Mouse (Mus musculus): ENCODE measurements around the gene Gm13089.
"Not testable (repeated sequence)": the region's sequence is repeated elsewhere in the genome, so short reads cannot be mapped to it uniquely, and the experiment has no call there.

Gene Gm13089

DNA sequence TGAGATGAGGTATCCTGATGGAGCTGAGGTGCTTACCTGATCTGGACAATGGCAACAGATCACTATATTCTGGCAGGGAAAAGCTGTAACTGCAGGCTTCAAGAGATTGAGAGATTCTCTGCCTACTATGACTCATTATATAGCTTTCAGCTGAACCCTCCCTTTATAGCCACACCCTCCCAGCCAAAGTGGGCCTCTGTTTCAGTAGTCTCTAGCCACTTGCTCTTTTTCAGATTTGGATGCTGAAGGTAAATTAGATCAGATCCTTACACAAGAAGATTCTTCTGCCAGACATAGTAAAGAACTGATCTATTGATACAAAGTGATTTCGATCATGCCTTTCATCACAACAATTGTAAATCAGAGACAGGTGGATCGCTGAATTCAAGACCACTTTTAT lies at the start of gene Gm13089:
Gm13089 (minus strand) TSS at position 101 of the 400 bp plus-strand sequence.
- no peak for DNase-seq

DNA sequence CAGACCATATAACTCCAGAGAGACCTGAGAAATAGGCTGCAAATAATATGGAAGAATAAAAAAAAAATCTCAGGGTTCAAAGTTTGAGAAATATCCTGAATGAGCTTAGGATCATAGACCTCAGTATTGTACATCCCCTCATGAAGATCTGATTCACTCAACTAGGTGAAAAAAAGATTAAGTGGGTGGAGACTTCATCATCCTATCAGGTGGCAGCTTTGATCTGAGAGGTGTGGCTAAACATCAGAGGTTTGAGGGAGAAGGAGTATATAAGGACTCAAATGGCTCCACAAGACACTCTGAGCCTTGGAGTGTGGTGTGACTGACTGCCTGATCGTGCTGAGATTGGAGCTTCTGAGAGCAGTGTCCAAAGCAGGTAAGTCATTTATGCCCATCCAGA lies 16.6 kb upstream of the Gm13089 start, which contains the start of gene Gm13078:
Gm13078 (plus strand) TSS at position 301 of the 400 bp plus-strand sequence.
- DNase-seq, result no peak

DNA sequence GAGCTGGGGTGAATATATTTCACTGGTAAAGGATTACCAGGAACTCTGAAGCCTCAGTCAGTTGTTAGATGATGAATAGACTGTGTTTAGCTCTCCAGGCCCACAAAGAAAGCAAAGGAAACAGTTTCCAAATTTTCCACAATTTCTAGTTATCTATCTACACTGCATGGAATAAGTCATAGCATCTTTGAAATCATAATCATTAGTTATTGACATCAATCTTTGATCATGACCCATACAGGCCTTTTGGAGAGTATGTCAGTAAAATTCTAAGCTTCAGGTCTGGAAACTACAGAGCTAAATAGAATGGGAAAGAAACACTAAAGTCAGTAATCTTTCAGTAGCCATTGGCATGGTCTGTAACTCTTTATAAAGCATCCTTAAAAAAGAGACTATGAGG lies 45.4 kb downstream of the Gm13089 start, which contains the start of gene Gm13088:
Gm13088 (minus strand) TSS at position 101 of the 400 bp plus-strand sequence.
- not testable (repeated sequence) for DNase-seq

Measured in cerebellum, adult 18-20 months (tissue).